In the genomic region with DNA sequence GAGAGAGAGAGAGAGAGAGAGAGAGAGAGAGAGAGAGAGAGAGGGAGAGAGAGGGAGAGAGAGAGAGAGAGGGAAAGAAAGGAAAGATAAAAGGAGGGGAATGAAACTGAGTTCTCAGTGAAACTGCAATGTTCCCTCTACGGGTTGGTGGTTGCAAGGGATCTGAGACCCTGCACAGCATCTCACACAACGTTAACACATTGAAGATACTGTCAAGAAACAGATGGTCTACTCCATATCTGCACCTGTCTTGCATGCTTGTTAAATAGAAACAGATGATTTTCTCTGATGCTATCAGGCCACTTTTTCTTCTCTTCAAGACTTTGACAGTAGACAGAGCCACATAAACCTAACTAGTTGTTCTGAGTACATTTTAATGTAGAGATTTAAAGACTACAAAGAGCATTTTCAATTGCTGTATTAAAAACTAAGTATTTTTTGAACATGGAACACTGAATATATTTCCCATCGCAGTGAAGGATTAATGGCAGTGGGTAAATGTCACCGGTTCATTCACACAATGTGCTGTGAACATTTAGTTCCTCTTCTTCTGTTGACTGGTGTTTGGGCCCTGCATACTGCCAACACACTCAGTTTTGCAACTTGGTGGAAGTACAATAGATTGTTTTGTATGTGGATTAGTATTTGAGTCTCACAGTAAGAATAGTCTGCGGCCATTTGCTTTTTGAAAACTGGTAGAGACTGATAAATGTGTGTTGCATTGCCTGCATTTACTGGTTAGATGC, we compare ENCODE assay signal across 13 mouse cellular contexts.
"Had no signal": no experiment of that assay in that cellular context is flagged by ENCODE, and none has a peak within 500 bp of the region (broad histone marks: within the 10 kb centered on the region; RNA-seq: fewer than 3 reads in every experiment).

No protein-coding gene starts in this region.

- H3K4me1 ChIP-seq: kidney, embryonic 15.5 days; limb, embryonic 10.5 days; liver, embryonic 12.5 days; megakaryocyte, embryonic 14.5 days; midbrain, embryonic 13.5 days had no signal

- H3K9me3 ChIP-seq: kidney, embryonic 15.5 days; limb, embryonic 10.5 days; liver, embryonic 12.5 days; megakaryocyte, embryonic 14.5 days; midbrain, embryonic 13.5 days had no signal

- H3K4me2 ChIP-seq: kidney, embryonic 15.5 days; liver, embryonic 12.5 days; lung, embryonic 14.5 days; midbrain, embryonic 13.5 days had no signal

- H3K4me3 ChIP-seq: kidney, embryonic 15.5 days; left cerebral cortex, adult 2 months; limb, embryonic 10.5 days; liver, embryonic 12.5 days; megakaryocyte, embryonic 14.5 days; midbrain, embryonic 13.5 days had no signal

- H3K9ac ChIP-seq: kidney, embryonic 15.5 days; liver, embryonic 12.5 days; lung, embryonic 14.5 days; midbrain, embryonic 13.5 days had no signal

- H3K27me3 ChIP-seq: kidney, embryonic 15.5 days; liver, embryonic 12.5 days; megakaryocyte, embryonic 14.5 days; midbrain, embryonic 13.5 days had no signal

- ATAC-seq: liver, embryonic 12.5 days; midbrain, embryonic 13.5 days had no signal

- H3K27ac ChIP-seq: kidney, embryonic 15.5 days; left cerebral cortex, adult 2 months; limb, embryonic 10.5 days; liver, embryonic 12.5 days; midbrain, embryonic 13.5 days; stomach, postnatal 0 days had no signal

- DNase-seq: kidney, postnatal 14 days; lung, embryonic 14.5 days; lung, postnatal 10 days; lung, postnatal 4 days; right cerebral cortex, adult 18-20 months; right cerebral cortex, postnatal 25 days had no signal

- H3K36me3 ChIP-seq: kidney, embryonic 15.5 days; limb, embryonic 10.5 days; liver, embryonic 12.5 days; midbrain, embryonic 13.5 days had no signal
